Mouse (Mus musculus): Measurements from ENCODE around the gene Cd200. TPM values are rescaled to one million over a fixed set of nuclear protein-coding genes. Genes with fewer than 3 reads are reported as not detected.
"Not testable (repeated sequence)": the region's sequence is repeated elsewhere in the genome, so short reads cannot be mapped to it uniquely, and the experiment has no call there.

The Cd200 gene
- total RNA-seq, 1 experiment from 2014 or later: 54.1 TPM

DNA sequence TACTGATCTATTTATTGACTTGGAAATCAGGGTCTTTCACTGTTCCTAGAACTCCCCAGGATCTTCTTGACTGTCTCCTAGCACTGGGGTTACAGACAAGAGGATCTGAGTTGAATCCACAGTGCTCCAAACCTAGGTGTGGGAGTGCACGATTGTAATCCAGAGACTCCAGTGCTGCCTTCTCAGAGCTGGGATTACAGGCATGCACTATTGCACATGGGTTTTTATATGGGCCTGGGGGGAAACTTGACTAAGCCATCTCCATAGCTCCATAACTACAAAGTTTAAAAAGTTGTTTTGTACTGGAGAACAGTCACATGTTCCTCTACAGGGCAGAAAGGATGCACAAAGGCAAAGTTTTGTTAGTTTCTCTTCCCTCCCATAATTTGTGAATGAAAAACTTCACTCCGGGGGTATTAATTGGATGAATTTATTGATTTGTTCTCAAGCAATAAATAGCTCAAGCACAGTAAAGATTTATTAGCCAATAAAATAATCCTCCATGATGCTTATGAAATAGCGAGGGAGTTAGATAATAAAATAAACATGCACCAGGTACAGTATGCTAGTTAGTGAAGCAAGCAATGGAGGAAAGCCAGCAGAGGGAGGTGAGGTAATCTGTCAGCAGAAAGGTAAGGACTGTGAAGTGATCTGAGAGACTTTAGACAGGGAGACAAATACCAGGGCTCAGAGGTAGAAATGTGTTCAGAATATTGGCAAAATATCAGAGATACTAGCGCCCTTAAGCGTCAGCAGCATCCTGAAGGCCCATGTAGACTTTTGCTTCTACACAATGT, 30.5 kb downstream of the Cd200 start:
- DNase-seq: no peak

DNA sequence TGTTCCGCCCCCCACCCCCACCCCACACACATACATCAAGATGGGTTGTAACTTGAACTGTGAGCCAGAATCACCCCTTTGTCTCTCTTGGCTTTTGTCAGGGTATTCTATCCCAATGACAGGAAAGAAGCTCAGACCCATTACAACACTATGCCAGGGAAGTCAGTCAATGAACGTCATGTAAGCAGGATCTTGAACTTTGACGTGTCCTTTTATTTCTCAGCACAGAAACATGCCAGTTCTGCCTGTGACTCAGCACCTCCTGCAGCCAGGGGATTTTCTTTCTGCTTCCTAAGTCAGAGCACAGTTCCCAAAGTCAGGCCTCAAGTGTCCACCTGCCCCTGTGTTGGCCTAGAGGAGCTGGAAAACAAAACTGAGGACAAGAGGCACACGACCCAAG, 31.5 kb downstream of the Cd200 start:
- no peak for DNase-seq

DNA sequence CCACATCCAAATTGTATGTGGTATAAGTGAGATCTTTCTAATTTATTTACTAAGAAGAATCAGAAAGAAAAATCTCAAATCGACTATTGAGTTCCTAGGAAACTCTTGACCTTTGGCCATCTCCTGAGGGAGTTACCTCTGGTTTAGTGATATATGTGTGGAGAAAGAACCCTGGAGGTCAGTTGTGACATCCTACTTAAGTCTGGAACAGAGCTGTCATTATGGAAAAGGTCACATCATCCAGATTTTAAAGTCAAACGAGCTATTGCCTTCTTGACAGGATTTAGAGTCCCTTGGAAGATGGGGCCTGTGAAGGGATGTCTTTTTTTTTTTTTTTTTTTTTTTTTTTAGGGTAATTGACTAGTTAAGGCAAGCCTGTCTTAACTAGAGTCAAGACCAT, 32.0 kb downstream of the Cd200 start:
- DNase-seq: no peak

DNA sequence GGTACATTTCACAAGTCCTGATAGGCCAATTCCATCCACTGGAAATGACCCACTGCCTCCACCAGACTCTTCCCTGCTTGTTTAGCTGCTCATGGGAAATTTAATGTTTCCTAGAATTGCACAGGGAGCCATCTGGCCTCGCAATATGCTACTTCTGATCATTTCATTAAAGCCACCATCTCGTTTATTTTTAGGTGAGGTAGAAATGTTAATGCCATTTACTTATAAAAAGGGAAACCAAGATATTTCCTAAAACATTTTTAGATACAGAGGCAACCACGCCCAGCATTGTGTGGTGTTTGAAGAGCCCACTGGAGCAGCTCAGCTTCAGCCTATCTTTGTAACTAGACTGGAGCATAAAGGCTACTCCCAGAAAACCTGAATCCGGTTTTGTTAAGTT, 32.6 kb downstream of the Cd200 start:
- no peak for DNase-seq

DNA sequence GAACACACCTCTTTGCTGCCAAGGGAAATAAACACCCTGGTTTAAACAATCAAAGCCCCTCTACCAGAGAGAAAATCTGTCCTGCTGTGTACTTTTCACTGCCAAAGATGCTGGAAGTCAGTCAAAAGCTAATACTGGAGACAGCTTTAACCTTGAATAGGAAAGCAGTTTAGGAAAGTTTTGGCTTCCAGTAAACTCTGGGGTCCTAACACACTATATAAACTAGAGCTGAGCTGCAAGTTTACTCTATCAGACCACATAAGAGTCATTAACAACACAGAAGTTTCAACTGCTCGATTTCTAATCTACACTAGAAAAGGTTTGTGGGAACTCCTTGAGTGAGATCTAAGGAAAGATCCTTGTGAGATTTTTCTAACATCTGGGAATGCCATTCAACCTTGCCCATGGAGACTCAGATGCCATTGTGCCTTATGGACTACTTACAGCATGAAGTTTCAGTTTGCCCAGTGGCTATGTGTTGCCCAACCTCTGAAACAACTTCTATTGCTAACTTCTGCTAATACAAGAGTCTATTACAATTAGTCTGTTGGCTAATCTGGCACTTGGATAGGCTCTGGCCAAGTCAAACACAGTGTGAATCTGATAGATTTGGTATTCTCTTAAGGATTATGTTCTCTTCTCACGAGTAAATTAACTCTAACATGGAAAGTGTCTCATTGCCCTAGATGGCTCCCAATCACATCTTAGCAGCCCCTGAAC, 33.2 kb downstream of the Cd200 start:
- DNase-seq: no peak

DNA sequence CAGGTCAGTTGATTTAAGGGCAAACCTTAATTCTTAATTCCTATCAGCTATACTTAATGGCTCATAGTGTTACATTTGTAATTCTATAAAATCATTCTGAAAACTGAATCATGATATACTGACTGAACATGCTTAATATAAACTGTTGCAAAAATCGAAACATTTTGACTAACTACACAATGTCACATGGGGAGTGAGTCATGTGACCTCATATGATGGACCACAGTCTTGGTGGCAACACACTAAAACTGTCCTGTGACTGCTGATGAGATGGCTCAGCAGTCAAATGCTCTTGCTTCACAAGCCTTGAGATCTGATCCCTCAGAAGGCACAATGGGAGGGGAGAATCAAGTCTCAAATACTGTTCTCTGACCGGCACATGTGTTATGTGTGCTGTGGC, 34.8 kb downstream of the Cd200 start:
- no peak for DNase-seq

DNA sequence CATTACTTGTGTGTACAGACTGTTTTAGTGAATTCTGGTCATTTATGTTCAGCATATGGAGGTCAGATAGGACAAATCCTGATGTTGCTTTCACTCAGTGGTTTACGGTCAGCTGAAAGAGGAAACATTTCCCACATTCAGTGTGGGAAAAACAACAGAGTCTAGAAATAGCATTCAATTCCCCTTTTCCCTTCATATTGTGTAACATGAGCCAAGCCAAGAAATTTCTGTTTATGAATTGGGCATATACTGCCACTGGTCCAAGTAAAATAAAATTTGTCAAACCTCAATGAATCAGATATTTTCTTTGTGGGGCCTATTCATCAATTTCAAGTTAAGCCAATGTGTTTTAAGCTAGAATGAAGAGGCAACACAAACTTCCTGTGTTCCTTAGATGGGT, 37.8 kb downstream of the Cd200 start:
- no peak for DNase-seq

DNA sequence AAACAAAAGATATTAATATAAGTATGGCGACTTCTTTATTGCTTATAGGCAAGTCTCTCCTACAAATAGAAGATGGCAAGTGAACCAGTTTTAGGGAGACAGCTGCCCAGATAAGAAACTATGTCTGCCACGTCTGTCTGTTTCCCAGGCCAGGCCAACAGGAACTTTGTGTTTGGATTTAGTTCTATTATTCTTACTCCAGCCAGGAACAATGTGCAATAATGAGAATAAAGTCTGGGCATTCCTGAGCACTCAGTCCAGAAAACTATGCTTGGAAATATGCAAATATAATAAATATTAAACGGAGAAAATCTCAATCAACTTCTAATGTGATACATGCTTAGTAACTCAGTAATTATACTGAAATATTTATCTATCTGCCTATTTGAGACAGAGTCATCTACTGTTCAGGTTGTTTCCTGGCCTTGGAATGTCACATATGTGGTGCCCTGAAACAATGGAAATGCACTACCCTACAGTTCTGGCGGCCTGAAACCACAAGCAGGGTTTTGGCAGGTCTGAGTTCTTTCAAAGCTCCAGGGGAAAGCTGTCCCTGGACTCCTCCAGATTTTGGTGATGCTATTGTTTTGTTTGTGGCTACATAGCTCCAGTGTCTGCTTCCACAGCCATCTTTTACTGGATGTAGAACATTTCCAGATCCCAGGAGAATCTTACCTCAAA, 39.4 kb downstream of the Cd200 start:
- no peak for DNase-seq

DNA sequence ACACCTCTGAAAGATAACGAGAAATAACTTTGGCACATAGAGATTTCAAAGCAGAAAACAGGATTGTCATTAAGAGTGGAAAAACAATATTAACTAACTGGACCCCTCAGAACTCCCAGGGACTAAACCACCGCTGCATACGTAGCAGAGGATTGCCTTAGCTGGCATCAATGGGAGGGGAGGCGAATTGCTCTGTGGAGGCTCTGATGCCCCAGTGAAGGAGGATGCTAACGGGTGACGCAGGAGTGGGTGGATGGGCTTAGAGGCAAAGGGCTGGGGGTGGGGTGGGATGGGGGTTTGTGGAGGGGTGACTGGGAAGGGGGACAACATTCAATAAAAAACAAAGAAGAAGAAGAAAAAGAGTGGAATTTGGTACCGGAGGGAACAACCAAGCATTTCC, 42.7 kb downstream of the Cd200 start:
- no peak for DNase-seq

DNA sequence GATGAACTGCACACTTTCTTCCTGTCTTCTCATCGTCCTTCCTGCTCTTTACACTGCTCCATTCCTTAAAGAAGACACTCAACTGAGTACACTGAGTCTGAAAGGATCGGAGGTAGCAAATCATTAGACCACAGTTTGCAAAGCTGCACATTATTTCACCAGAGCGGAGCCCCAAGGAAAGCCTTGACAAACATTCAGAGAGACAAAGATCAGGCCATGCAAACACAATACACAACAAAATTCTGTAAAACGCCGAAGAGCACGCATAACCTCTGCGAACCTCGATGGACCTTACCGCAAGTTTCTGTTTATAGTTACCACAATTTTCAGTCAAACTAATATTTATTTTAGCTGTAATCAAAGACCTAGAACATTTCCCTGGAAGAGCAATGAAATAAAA, 43.5 kb downstream of the Cd200 start:
- DNase-seq: no peak

DNA sequence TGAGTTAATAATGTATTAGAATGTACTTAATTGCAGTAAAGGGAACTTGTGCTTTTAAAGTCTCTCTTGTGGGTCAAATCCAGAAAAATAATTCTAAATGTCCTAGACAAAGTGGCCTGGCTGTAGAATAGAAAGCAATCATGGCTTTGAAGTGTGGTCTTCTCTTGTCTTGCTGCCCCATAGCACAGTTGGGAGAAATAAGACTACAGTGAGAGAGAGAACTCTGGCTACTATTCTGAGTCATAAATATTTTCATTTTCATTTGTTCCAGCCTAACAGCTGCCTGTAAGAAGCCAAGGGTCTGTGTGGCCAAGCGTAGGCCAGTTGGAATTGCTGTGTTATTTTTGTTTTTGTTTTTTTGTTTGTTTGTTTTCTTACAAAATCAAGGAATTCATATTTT, 44.2 kb downstream of the Cd200 start:
- no peak for DNase-seq

DNA sequence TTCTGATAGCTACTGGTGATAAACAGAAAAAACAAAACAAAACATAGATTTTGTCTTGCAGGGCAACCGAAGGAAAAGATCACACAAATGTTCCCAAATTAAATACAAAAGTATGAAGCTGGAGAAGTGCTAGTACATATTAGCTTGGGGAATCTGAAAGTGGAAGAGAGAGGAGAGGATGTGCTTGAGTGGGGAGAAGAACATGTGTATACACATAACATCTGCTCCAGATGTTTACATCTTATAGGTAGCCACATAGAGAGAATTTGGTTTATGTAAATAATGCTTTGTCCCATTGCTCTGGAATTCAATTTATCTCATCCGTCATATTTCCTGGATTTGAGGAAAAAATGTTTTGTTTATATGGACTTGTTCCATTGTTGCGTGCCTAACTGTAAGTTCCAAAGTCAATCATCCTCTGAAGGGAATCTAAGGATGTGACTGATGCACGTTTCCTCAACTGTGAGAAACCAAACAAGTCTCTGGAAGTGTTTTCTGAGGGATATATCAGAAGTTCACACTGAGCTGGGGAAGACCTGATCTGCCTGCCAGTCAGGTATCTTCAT, 45.3 kb downstream of the Cd200 start:
- no peak for DNase-seq

DNA sequence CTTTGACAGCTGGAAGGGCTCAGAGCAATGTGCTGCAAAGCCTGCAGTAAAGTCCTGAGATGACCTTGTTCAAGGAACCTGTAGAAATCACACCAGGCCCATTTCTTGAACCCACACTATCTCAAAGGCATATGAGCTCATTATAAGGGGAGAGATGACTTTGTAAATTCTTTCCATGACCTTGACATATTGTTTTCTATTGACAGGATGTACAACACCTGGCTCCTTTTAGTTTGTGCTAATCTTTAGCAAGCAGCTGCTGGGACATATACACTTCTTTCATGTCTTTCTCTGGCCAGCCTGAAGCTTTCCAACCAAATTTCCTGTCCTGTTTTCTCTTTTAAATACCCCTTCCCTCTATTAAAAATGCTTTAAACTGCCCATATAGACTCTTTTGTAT, 47.4 kb downstream of the Cd200 start:
- no peak for DNase-seq

DNA sequence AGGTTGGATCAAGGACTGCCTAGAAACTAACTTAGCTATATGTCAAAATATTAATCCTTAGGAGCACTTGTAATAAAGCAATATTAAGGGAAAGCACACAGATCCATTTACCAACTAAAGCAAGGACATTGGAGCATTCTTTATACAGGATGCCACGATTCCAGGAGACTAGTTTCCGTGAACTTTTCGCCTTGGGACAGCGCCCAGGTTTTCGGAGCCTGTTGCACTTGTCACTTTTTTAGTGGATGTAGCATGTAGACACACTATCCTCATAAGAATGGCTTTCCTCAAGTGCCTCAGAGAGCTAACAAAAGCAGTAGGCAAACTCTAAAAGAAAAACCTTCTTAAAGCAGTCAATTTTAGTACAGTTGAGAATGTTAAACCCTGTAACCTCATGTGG, 50.4 kb downstream of the Cd200 start:
- DNase-seq: not testable (repeated sequence)

DNA sequence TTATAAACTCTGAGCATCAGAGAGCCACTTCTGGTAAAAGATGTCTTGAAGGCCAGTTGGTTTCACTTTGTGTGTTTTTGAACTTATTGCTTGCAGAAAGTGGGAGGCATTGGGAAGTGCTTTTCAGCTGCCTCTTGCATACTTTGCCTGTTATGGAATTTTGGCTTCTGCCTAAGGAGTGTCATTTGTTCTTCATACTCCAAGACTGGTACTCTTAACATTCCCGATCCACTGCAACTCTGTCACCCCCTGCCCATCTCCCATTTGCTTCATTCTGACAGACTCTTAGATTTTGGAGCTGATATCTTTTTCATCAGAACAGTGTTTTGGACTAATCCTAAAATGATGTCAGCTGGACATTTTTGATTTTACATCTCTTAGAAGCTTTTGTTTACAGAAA, 51.7 kb downstream of the Cd200 start:
- no peak for DNase-seq

DNA sequence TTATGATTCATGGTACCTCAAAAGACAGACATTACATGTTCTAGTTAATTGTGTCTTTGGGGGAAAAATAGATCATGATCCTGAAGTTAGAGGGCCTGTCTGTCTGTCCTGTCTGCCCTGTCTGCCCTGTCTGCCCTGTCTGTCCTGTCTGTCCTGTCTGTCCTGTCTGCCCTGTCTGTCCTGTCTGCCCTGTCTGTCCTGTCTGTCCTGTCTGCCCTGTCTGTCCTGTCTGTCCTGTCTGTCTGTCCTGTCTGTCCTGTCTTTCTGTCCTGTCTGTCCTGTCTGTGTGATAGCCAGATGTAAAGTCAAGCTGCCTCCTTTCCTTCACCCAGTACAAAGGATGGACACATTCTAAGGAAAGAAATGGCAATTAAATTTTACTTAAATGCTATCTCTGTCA, 56.0 kb downstream of the Cd200 start:
- no peak for DNase-seq

DNA sequence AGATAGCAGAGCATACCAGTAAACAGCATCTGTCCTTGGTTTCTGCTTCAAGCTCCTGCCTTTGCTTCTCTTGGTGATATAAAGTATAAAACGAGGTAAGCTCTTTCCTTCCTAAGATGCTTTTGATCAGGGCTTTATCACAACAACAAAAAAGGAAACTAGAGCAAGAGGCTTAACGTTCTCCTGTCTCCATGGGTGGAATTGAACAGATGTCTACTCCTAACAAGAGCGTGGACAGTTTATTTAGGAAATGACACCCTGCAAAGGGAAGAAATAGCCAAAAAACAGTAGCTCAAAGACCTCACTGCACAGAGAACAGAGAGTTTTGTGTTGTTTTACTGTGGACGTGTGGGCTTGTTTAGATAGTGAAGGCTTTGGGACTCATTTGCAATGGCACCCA, 58.1 kb downstream of the Cd200 start:
- no peak for DNase-seq

DNA sequence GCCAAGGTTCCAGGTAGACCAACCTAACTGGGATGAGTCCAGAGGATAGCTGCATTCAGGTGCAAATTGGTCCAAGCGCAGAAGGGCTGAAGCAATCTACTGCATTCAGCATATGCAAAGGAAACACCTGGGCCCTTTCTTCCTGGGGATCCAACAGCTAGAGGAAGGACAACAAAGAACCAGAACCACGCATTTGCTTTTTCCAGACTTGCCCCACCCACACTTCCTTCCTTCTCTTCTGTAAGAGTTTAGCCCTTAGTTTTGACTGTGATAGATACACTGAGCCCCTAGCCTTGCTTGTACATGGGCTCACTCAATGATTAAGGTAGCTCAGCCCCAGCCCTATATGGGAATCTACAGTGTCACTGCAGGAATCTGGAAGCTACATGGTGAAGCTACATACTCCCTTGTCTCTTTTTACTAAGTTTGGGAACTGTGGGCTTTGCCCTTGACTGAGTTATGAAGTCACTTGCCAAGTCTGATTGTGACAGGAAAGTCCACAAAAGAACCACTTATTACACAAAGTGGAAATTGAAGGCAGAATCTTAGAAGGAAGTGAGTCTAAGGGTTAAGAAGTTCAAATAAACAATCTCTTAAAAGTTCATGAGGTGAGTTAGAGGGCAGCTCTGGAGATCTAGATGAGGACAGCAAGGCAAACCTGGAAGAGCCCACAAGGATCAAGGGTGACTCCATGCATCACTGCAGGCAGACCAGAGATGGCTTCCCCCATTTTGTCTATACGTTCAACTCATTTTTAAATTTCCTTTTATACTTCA, 59.1 kb downstream of the Cd200 start:
- DNase-seq: no peak

DNA sequence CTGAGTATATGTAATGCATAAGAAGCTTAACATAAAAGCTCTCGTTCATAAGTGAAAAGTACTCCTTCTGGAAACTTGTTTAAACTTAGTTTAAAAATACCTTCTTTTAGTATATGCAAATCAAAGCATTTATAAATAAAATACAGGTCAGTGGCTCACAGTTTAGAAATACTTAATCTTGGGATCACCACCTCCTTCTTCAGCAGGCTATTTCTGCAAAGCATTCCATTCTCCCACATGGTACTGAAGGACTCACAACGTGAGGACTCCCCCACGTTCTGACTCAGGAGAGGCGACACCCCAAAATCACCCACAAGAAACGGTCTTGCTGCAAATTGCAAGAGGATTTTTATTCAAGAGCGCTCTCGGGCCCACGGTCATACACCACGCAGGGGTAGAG, 60.6 kb downstream of the Cd200 start:
- not testable (repeated sequence) for DNase-seq

DNA sequence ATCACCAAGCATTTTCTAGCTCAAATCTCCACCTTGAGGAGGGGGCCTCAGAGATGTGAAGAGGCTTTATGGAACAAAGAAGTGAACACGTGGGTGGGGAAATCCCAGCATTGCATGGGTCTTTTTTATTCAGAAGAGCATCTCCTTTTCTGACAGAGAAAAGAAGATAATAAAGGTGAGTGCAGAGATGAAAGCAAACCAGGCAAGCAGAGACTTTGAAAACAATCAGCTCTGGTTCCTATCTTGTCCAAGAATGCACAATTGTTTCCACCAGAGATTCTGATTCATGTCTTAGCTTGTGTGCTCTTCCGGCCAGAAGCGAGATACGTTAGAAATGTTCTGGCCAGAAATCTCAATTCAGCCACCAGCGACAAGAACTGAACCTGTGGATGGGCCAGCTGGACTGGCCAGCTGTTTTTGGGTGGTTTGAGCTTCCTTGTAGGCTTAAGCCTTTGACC, 61.9 kb downstream of the Cd200 start:
- DNase-seq: no peak

DNA sequence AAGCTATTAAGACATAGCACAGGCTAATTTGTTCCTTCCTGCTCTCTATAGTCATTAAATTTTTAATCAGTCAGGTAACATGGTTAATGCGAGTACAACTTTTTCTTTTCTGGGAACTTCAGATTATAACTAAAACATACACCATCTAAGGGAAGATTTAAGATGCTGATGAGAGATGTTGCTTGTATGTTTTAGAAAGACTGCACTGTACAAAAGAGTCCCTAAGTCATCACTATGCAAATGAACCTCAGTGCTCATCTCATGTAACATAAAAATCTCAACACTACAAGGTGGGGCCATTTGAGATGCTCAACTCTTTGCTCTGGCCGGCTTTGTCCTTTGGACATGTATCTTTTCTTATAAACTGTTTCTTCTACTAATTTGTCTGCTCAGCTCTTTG, 62.5 kb downstream of the Cd200 start:
- DNase-seq: no peak

DNA sequence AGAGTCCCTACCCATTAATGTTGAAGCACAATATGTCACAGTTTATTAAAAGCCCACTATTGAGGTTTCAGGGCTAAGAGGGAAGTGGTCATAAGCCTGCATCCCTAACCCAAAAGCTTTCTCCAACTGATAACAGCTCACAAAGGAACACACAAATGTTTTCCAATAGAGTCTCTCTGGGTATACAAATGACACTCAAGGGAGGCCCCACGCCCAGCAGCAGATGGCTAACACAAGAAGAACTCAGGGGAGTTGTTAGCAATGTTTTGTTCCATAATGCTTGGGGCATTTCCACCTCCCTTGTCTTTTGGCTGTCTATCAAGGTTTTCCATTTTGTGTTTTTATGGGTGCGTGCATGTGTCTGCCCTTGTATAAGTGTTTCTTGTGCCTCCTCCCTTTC, 64.0 kb downstream of the Cd200 start:
- no peak for DNase-seq
